Mouse (Mus musculus) midbrain, embryonic 16.5 days (tissue): ENCODE data around the gene F930015N05Rik. TPM values are rescaled to one million over a fixed set of nuclear protein-coding genes. Genes with fewer than 3 reads are reported as not detected.

Source experiments
- ATAC-seq: fragments of 200-750 bp; cut with Nextera tagmentation; 2 replicates; pipeline ENCODE4 v1.8.0; 2017; ENCODE audit warnings: moderate TSS enrichment
- H3K27ac ChIP-seq: fragments of 300-500 bp; sonication (generic); 2 replicates; pipeline ENCODE4 v1.5.1; 2014; ENCODE audit warnings: mild to moderate bottlenecking, low read length, mixed read lengths
- H3K27me3 ChIP-seq: fragments of 300-500 bp; sonication (generic); 2 replicates; pipeline ENCODE4 v1.6.1; 2014; ENCODE audit warnings: low read depth, low read length, mixed read lengths; ENCODE audit not compliant: control insufficient read depth, insufficient read depth
- H3K36me3 ChIP-seq: fragments of 300-500 bp; sonication (generic); 2 replicates; pipeline ENCODE4 v1.6.1; 2014; ENCODE audit warnings: mild to moderate bottlenecking, low read length, moderate library complexity, mixed read lengths; ENCODE audit not compliant: control insufficient read depth, insufficient read depth
- H3K4me1 ChIP-seq: fragments of 300-500 bp; sonication (generic); 2 replicates; pipeline ENCODE4 v1.6.1; 2014; ENCODE audit warnings: mild to moderate bottlenecking, low read length, mixed read lengths; ENCODE audit not compliant: control insufficient read depth, insufficient read depth
- H3K4me2 ChIP-seq: fragments of 300-500 bp; sonication (generic); 2 replicates; pipeline ENCODE4 v1.6.1; 2014; ENCODE audit warnings: mild to moderate bottlenecking, low read length, mixed read lengths
- H3K4me3 ChIP-seq: fragments of 300-500 bp; sonication (generic); 2 replicates; pipeline ENCODE4 v1.5.1; 2014; ENCODE audit warnings: low read depth, mild to moderate bottlenecking, low read length, moderate library complexity, mixed read lengths
- H3K9ac ChIP-seq: fragments of 300-500 bp; sonication (generic); 2 replicates; pipeline ENCODE4 v1.6.1; 2014; ENCODE audit warnings: low read depth, low read length, mixed read lengths
- H3K9me3 ChIP-seq: fragments of 300-500 bp; sonication (generic); replicated peaks from 2 replicates; pipeline ENCODE4 v1.6.1; 2014; ENCODE audit warnings: mild to moderate bottlenecking, low read length, mixed read lengths; ENCODE audit not compliant: control insufficient read depth, poor library complexity, severe bottlenecking
- WGBS: fragments of 180-500 bp; shearing (Covaris S2); extraction: QIAGEN DNeasy Blood & Tissue Kit; methylation state at CpG from one replicate; pipeline ENCODE4 v1.1.7; 2014; 5-methylcytosine and 5-hydroxymethylcytosine counted together
- polyA plus RNA-seq: library from polyadenylated mRNA; unstranded; fragments of >200 nt; fragmentation: Nextera tagmentation; extraction: Ambion mirVana; gene quantifications from 2 replicates; pipeline ENCODE4 v1.2.1, GENCODE M21; 2015

F930015N05Rik gene
- polyA plus RNA-seq, 1 experiment from 2014 or later: 1.2 TPM

- no peak overlapping the region for H3K9ac ChIP-seq
- WGBS: 77% methylated on average over 3 of the region's 3 CpGs
- ATAC-seq: no peak
Observed at GRCm38 (mm10) chr11:64397612-64398011, 38.8 kb downstream of the F930015N05Rik start.

GRCm38 (mm10) chr11:64396949-64397348 is 39.5 kb downstream of the F930015N05Rik start:
- Histone ChIP-seq H3K27me3 (no peaks in the 10 kb centered on the region), H3K4me1 (peaks cover 20% of the 10 kb centered on the region), H3K4me2 (peak overlapping the region; percentile 47), H3K27ac (no peak overlapping the region; the same call in 1 of the 2 replicates), H3K9ac (peak overlapping the region; percentile 26; the same call in 1 of the 2 replicates), H3K9me3 (0 out of 2 replicates have a peak, but pooled peaks cover 2% of the 10 kb centered on the region), H3K36me3 (no peaks in the 10 kb centered on the region), H3K4me3 (no peak overlapping the region)
- WGBS: 32% methylated on average over 6 of the region's 6 CpGs
- ATAC-seq: peak; percentile 42; the same call in 1 of the 2 replicates

More at GRCm38 (mm10) chr11:64397612-64398011, 38.8 kb downstream of the F930015N05Rik start:
- no peaks in the 10 kb centered on the region for H3K27me3 ChIP-seq
- peaks cover 20% of the 10 kb centered on the region for H3K4me1 ChIP-seq
- H3K9me3 ChIP-seq: 0 out of 2 replicates have a peak, but pooled peaks cover 2% of the 10 kb centered on the region
- H3K4me3 ChIP-seq: no peak overlapping the region
- no peak overlapping the region for H3K4me2 ChIP-seq
- H3K27ac ChIP-seq: no peak overlapping the region
- no peaks in the 10 kb centered on the region for H3K36me3 ChIP-seq

DNA sequence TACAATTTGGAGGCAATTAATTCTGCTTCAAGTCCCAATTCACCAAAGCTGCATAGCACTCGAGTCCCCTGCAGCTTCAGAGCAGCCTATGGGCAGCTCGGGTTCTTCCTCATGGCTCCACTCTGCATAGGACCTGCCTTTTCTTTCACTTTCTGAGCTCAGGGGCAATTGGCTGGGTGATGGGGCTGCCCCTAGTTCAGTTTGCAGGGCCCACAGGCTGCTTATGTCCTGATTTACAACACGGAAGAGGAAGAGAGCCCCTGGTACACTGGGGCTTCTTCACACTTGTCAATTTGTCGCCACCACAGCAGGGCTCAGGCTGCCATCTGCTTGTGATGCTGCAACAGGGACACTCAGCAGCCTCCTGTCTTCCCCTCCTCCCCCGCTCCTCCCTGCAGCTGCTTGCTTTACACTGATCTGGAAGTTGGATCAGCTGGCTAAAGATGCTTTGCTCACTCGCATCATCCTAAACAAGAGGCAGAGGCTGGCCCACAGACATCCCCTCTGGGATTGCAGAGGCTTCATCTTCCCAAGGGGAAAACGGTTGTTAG is 40.0 kb downstream of the F930015N05Rik start:
- peak; percentile 86 for ATAC-seq
- Histone ChIP-seq H3K27me3 (no peaks in the 10 kb centered on the region), H3K36me3 (no peaks in the 10 kb centered on the region), H3K27ac (peak overlapping the region; percentile 63), H3K4me1 (peaks cover 20% of the 10 kb centered on the region), H3K9me3 (0 out of 2 replicates have a peak, but pooled peaks cover 2% of the 10 kb centered on the region), H3K4me3 (no peak overlapping the region), H3K4me2 (peak overlapping the region; percentile 47), H3K9ac (peak overlapping the region; percentile 26)
- WGBS: 3% methylated on average over 7 of the region's 7 CpGs

DNA sequence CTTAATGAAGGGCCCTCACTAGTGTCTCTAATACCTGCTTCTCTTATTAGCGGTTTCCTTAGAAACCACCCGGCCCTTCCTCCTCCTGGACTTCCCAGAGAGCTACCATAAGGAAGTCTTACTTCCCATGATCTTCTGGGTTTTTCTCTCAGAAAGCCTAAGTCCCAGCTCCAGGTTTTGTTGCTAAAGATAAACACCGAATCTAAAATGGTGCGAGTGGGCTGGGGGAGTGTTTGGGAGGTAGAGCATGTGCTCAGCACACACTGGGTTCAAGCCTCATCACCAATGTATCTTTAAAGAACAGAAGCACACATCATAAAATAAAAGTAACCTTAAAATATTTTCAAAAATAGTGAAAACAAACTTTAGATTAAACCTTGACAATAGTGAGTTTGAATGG is 50.1 kb downstream of the F930015N05Rik start:
- ATAC-seq: no peak
- no peaks in the 10 kb centered on the region for H3K4me1 ChIP-seq
- WGBS: 91% methylated on average over 4 of the region's 4 CpGs
- H3K9ac ChIP-seq: no peak overlapping the region
- no peaks in the 10 kb centered on the region for H3K27me3 ChIP-seq
- no peak overlapping the region for H3K4me2 ChIP-seq
- no peak overlapping the region for H3K4me3 ChIP-seq
- no peak overlapping the region for H3K27ac ChIP-seq
- H3K36me3 ChIP-seq: no peaks in the 10 kb centered on the region
- no peaks in the 10 kb centered on the region for H3K9me3 ChIP-seq

Other genes starting within 250 kb of the F930015N05Rik start
- gene Hs3st3a1, start 1.3 kb downstream of the F930015N05Rik start, polyA plus RNA-seq: 0.67 and 1.6 TPM in 2 replicates